Mouse (Mus musculus) bone marrow, adult 2 months (tissue): ENCODE data around the gene Angptl6.
A peak's percentile ranks its signal among the peaks of the same experiment; 100 is the strongest.

ENCODE experiments used
- CTCF ChIP-seq: fragments of 200-500 bp; IDR thresholded peaks from 2 replicates; pipeline ENCODE4 v1.5.1; 2011; ENCODE audit warnings: low read length, control low read depth; ENCODE audit not compliant: control insufficient read depth, insufficient read depth
- POLR2A ChIP-seq: fragments of 200-500 bp; IDR thresholded peaks from 2 replicates; pipeline ENCODE4 v1.6.1; 2011; ENCODE audit warnings: low read depth, mild to moderate bottlenecking, control low read depth, low read length, borderline replicate concordance; ENCODE audit not compliant: control insufficient read depth

- TF ChIP-seq CTCF = peak; percentile 96
- TF ChIP-seq POLR2A = peak; percentile 50; the same call in 1 of the 2 replicates
These were observed 19.1 kb upstream of the Angptl6 start, which contains the start of gene Eif3g for GRCm38 (mm10) chr9:20898511-20899073.
